Mouse (Mus musculus): ENCODE data around the gene Sufu.

The Sufu gene

GRCm38 (mm10) chr19:46394712-46395108, 2.0 kb upstream of the Sufu start:
- DNase-seq, result no peak

GRCm38 (mm10) chr19:46395109-46396009, 1.3 kb upstream of the Sufu start, which contains the start of gene Actr1a:
Actr1a (minus strand) TSS chr19:46395748.
- peak; percentile 95 for DNase-seq

GRCm38 (mm10) chr19:46396109-46396508, 587 bp upstream of the Sufu start:
- no peak for DNase-seq

DNA sequence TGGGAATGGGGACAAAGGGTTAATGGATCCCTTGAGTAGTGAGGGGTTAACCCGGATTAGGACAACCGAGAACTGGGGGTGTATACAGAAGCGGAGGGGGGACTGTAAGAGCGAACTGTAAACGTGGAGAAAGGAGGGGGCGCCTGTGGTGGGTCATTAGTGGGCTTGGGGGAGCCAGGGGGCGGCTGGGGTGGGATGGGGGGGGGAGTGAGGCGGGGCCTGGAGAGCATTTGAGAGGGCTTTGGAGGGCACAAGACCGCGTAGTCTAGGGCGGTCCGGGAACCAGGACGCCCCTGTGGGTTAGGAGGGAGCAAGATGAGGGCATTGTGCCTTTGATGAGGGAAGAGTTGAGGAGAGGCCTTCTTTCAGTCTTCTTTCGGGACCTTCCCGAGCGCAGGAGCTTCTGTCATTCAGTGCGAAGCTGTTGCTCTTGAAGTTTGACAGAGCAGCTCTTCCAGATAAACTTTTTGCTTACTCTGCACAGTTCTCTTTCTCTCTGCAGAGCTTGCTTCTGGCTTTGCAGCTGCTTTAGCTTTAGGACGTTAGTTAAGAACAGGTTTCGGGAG, 823 bp downstream of the Sufu start:
- DNase-seq, result peak; percentile 3 to 5

DNA sequence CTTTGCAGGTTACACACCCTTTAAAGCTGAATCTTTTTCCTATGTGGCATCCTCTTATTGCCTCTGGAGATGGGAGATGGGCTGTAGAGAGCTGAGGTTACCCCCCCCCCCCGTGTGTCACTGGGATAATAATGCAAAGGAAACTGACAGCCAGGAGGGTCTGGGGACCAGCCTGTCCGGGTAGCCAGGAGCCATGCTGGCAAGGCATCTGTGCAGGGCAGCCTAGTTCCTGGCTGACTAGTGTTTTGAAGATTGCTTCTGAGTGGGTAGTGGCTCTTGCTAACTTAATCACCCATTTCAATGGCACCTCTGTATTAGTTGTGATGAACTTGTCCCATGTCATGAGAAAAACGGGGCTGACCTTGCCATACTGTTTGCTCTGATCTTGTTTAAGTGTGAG, 1.7 kb downstream of the Sufu start:
- DNase-seq, result no peak

- DNase-seq, result no peak
Measured at GRCm38 (mm10) chr19:46399372-46399771, 2.7 kb downstream of the Sufu start.

GRCm38 (mm10) chr19:46399886-46400285, 3.2 kb downstream of the Sufu start:
- no peak for DNase-seq

DNA sequence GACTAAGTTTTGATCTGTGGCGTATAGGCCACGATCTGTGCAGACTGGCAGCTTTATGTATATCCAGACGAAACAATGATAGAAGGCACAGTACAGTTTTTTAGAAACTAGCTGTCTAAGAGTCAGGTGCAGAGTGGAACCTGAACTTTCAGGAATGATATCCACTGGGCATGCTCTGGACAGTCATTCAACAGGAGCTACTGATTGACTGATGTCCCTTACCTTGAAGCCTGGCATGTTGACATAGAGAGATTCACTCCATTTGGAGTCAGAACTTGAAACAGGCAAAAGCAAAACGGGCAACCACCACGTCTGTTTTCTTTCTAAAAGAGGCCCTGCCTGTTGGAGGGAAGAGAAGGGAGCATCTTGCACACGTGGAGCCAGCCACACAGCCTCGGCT, 3.9 kb downstream of the Sufu start:
- DNase-seq, result no peak

DNA sequence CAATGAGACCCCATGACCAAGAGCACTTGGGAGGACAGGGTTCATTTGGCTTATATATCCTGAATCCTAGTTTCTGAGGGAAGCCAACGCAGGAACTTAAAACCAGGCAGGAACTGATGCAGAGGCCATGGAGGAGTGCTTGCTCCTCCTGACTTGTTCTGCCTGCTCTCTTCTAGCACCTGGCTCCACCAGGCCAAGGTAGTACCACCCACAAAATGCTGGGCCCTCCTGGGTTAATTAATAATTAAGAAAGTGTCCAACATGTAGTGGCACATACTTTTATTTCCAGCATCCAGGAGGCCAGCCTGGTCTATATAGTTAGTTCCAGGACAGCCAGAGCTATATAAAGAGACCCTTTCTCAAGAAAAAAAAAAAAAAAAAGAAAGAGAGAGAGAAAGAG, 7.3 kb downstream of the Sufu start:
- DNase-seq, result no peak

DNA sequence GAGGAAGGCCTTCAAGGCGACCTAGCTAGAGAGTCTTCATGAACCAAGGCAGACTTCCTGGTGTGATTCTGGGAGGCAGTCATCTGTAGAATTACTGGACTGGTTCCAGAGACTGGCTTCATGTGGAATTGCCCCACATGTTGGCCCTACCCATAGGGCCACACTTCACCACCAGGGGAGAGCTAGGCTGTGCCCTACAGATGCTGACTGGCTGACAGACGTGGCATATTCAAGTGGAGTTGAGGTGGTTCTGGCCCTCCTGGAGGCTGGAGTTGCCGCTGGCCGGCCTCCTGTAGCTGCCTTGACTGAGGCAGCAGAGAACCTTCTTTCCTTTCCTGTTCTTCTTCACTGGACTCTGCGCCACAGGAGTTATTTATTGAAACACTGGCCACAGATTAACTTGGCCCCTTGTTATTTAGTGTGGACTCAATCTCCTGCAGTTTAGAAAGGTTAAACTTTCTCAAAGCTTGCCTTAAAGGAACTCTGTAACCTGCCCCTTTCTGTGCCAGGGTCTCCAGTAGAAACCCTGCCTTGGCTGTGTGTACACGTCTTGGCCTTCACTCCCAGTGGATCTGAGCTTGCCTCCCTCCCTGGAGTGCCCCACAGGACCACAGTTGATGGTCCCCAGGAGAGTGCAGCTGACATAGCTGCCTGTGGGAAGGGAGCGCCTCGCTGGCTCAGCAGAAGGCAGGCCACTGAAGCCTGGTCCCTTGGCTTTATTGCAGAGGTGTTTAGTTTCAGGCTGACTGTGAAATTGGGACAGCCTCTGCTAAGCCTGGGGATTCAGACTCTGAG, 10.1 kb downstream of the Sufu start:
- no peak for DNase-seq

- DNase-seq, result no peak
Measured at GRCm38 (mm10) chr19:46409506-46409905, 12.8 kb downstream of the Sufu start.

DNA sequence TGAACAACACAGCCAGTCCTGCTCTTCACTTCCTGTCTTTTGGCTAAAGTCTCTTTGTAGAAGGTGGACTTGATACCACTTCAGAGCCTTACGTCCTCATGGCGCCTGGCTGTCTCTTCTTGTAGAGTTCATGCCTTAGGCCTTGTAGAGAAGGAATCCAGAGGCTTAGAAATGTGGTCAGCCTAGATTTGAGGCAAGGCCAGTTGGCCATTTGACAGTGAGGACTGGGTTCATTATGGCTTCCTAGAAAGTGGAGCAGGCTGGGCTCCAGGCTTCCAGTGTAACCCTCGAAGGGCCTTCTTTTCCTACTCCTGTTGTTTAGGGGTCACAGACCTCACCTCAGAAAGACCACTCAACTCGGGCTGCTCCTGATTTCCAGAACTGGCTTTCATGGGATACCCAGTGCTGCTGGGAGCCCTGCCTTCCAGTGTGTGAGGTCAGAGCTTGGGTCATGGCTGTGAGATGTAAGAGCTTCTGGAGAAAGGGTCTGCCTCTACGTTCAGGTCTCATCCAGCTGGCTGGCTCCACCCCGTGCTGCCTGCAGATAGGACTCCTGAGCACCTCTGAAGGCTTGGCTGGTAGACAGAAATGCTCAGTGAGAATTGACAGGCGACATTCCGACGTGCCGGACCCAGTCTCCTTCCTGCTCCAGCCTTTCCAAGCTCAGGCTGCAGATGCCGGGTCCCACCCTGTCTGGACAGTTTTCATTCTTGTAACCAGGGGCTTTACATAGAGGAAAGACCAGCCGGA, 15.5 kb downstream of the Sufu start:
- no peak for DNase-seq

GRCm38 (mm10) chr19:46413969-46414368, 17.3 kb downstream of the Sufu start:
- no peak for DNase-seq

- no peak for DNase-seq
Measured at GRCm38 (mm10) chr19:46414486-46414885, 17.8 kb downstream of the Sufu start.

GRCm38 (mm10) chr19:46416276-46416675, 19.6 kb downstream of the Sufu start:
- no peak for DNase-seq

DNA sequence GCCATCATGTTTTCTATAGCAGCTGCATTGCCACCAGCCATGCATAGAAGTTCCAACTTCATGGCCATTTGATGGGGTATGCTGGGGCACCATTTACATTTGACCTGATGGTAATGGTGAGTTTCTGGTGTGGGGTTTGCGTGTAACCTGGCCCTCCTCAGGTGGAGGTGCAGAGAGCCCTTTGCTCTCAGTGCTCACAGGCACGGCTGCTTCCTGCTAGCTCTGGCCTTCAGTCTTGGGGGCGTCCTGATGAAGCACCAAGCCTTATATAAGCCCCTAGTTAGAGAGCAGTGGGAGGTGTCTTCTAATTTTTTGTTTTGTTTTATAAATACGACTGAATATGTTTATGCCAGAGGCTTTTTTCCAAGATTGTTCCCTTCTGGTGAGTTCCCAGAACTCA, 21.4 kb downstream of the Sufu start:
- no peak for DNase-seq

DNA sequence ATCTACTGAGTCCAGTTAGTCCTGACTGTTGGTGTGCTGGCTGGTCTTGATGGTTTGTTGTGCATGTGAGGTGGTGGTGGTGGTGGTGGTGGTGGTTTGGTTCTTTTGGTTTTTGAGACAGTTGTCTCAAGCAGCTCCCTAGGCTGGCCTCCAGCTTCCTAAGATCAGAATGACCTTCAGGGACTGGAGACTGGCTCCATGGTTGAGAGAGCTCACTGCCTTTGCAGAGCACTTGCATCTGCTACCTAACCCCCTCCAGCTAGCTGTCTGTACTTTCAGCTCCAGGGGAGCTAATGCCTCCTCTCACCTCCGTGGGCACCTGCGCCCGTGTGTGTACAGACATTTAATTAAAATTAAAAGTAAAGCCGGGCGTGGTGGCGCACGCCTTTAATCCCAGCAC, 23.7 kb downstream of the Sufu start:
- DNase-seq, result no peak

DNA sequence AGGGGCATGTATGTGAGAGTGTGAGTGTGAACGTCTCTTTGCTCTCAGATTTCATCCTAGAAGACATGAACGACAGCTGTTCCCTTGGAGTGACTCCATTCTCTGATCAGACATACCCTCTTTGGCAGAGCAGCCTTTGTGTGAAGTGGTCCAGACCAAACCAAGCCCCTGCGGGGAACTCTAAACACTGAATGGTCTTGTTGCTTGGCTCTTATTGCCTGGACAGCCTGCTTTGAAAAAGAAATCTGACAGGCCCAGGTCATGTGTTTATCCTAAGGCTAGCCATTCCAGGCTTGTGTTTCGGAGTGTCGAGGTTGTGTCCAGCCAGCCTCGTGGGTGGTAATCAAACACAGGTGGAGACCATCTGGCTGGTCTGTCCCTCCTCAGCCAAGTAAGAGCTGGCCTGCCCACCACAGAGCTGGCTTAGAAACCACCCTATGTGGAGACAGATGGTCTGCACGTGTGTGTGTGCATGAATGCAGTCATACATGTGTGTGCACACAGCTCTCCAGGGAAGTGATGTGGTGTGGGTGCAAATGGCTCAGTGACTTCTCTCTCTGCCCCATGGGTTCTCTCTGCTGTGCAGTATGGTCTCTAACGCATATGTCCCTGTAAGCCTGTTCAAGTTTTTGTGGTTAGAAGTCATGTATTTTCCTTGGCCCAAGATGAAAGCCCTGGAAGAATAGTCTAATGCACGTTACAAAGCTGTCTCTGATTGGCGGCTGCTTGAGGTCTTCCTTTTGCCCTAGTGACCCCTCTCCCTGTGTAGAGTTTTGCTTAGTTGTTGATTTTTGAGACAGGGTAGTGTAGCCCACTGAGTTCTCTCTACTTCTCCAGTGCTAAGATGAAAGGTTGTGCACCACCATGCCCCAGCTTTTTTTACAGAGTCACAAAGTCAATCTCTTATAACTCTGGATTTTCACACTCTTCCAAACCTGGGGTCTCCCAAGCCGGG, 26.0 kb downstream of the Sufu start:
- DNase-seq, result no peak

GRCm38 (mm10) chr19:46425266-46425665, 28.6 kb downstream of the Sufu start:
- no peak for DNase-seq

GRCm38 (mm10) chr19:46426488-46426887, 29.8 kb downstream of the Sufu start:
- no peak for DNase-seq

- DNase-seq, result no peak
Measured at GRCm38 (mm10) chr19:46429250-46429649, 32.6 kb downstream of the Sufu start.

- DNase-seq, result no peak
Measured at GRCm38 (mm10) chr19:46433712-46434111, 37.0 kb downstream of the Sufu start.

Measured in B cell, adult 2 months (primary cell).